Mouse (Mus musculus): Measurements from ENCODE around the gene Agpat1. TPM values are rescaled to one million over a fixed set of nuclear protein-coding genes. Genes with fewer than 3 reads are reported as not detected.

Agpat1 gene
- total RNA-seq, 2 experiments from 2014 or later, result 156 to 166 TPM

DNA sequence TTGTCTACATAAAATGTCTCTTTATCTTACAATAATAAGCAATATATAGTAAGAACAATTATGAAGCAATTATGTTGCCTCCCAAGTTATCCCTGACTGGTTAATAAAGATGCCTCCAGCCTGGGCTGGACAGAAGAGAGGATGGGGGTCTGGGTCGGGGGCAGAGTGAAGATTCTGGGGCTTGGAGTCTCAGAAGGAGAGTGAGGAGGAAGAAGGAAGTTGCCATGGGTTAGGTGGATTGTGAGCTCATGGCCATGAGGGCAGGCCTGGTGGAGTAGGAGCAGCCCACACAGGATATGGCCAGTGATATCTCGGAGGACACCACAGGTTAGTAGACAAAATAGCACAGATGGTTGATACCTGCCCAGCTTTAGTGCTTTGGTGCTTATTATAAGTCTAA lies 54.1 kb downstream of the Agpat1 start:
- DNase-seq (ENCODE audit: extremely low spot score in 1 of 2, low spot score in 2 of 2), result no peak
- no peak overlapping the region for H3K27ac ChIP-seq
- intact Hi-C loops (cut with DNase I), result no loop called here
- H3K4me3 ChIP-seq, result no peak overlapping the region
- no peak for TF ChIP-seq CTCF (IDR thresholded peaks at IDR 0.05)

DNA sequence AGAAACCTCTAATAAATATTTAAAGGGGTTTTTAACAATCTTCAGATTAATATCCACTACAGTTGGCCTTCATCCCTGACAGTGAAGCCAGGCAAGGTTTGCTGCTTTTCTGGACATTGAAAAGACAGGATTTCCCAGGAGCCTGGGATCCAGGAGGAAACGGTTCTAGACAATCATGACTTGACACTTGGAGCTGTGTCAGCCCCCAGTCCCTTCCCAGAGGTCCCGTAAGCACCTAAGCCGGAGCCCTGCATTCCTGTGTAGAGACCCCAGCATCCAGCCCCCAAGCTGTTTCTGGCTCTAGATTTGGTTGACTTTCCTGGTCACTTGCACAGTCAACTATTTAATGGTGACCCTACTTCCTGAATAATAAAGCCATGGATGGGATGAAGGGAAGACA lies 54.5 kb downstream of the Agpat1 start:
- DNase-seq (ENCODE audit: extremely low spot score in 1 of 2, low spot score in 2 of 2), result no peak
- no peak overlapping the region for H3K27ac ChIP-seq
- no peak for TF ChIP-seq CTCF (IDR thresholded peaks at IDR 0.05)
- intact Hi-C loops (cut with DNase I), result no loop called here
- H3K4me3 ChIP-seq, result no peak overlapping the region

DNA sequence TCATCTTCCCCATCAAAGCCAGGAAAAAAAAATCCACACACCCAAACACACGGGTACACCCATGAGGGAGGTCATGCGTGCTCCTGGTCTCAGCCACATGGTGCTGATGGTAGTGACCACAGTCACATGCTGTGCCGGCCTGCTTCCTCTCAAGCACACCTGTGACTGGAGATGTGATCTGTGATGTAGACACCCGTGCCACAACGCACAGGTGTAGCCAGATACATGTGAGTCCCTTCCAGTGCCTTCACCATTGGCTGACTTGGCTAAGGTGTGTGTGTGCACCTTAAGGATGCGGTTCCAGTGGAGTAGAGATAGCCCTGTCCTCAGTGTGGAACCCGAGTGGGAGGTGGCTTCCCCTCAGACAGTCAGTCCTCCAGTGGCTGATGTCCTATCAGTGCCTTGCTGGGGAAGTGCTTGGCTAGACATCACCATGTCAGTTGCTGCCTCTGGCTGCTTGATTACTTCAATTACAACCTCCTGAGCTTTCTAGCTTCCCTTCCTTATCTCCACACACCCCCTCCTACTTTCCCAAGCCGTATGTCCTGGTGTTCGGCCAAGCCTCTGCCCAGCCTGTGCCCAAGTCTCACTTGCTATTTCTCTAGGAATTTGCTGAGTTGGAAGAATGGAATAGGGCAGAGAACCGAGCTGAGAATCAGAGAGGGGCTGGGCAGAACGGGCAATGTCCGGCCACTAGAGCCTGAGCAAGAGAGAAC lies 55.3 kb downstream of the Agpat1 start:
- intact Hi-C loops (cut with DNase I), result no loop called here
- TF ChIP-seq CTCF (IDR thresholded peaks at IDR 0.05), result no peak
- Histone ChIP-seq H3K27ac (no peak overlapping the region), H3K4me3 (no peak overlapping the region)
- no peak for DNase-seq (ENCODE audit: extremely low spot score in 1 of 2, low spot score in 2 of 2)

DNA sequence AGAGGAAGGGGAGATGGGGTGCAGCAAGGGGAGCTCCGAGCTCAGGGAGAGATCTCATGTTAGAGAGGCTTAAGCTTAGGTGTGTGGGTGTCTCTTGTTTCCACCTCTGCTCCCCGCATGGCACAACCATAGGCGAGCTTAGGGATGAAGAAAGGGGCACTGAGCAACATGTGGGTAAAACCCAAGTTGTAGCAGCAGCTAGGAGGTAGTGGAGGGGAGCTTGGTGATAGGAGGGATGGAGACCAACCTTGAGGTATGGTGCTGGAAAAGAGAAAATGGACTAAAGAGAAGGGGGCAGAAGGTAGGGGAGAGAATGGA lies 55.8 kb downstream of the Agpat1 start:
- intact Hi-C loops (cut with DNase I), result no loop called here
- H3K4me3 ChIP-seq, result no peak overlapping the region
- H3K27ac ChIP-seq, result no peak overlapping the region
- TF ChIP-seq CTCF (IDR thresholded peaks at IDR 0.05), result no peak
- no peak for DNase-seq (ENCODE audit: extremely low spot score in 1 of 2, low spot score in 2 of 2)

DNA sequence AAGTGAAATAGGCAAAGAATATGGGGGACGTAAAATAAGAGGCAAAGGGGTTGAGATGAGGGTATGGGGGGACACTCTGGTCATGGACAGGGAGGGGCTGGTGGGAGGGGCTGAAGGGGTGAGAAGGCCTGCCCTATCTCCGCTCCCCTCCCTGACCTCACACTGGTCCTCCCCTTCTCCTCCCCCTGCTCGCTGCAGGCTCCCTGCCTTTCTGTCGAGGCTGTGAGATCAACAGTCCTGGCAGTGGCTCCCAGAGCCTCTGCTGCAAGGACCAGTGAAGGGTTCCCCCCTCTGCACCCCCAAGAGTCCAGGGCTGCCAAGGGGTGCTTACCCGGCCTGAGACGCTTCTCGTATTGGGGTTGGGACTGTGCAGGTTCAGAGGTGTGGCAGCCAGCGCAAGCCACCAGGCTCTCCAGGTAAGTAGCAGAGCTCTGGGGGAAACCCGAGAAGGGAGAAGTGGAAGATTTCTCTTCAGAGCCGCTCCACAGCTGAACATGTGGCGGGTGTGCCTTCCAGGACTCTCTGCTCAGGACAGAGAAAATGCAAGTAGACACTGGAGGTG lies 56.3 kb downstream of the Agpat1 start:
- TF ChIP-seq CTCF (IDR thresholded peaks at IDR 0.05), result no peak
- Histone ChIP-seq H3K27ac (no peak overlapping the region), H3K4me3 (no peak overlapping the region)
- intact Hi-C loops (cut with DNase I), result no loop called here
- DNase-seq (ENCODE audit: extremely low spot score in 1 of 2, low spot score in 2 of 2), result no peak

DNA sequence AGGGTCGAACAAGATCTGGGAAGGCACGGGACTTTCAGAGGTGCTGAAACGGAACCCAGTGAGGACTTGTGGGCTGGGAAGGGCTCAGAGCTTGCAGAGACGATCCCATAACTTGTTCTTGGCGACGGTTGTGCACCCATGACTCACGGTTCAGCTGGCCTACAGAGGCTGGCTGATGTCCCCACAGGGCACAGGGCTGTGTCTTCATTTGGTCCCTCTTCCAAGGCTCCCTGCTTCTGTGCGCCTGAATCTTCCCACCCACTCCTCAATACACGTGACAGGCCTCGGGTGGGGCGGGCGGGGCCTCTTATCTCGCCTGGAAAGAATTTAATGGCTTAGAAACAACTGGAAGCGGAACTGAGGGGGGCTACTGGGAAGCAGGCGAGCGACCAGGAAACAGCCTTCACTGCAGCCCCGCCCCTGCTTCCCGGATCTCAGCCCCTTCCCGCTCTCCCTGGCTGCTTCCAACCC lies 57.1 kb downstream of the Agpat1 start:
- peak overlapping the region; percentile 16; the same call in 1 of the 2 replicates for H3K4me3 ChIP-seq
- TF ChIP-seq CTCF (IDR thresholded peaks at IDR 0.05), result no peak
- no peak for DNase-seq (ENCODE audit: extremely low spot score in 1 of 2, low spot score in 2 of 2)
- intact Hi-C loops (cut with DNase I), result no loop called here
- H3K27ac ChIP-seq, result no peak overlapping the region

DNA sequence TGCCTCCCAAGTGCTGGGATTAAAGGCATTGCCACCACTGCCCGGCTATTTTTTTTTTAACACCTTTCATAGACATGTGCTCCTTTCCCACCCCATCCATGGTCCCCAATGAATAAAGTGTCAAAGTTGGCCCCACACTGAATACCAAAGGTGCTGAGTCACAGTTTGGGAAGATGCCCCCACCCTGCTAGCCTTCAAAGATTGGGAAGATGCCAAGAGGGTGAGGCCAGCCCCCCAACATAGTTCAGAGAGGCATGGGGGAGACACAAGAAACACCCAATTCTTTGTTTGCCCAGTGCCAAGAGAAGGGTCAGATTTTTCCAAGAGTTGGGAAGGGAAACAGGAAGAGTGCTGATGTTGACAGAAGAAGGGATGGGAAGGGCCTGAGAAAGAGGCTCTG lies 58.4 kb downstream of the Agpat1 start:
- TF ChIP-seq CTCF (IDR thresholded peaks at IDR 0.05), result no peak
- no peak overlapping the region for H3K4me3 ChIP-seq
- DNase-seq (ENCODE audit: extremely low spot score in 1 of 2, low spot score in 2 of 2), result no peak
- intact Hi-C loops (cut with DNase I), result no loop called here
- no peak overlapping the region for H3K27ac ChIP-seq

DNA sequence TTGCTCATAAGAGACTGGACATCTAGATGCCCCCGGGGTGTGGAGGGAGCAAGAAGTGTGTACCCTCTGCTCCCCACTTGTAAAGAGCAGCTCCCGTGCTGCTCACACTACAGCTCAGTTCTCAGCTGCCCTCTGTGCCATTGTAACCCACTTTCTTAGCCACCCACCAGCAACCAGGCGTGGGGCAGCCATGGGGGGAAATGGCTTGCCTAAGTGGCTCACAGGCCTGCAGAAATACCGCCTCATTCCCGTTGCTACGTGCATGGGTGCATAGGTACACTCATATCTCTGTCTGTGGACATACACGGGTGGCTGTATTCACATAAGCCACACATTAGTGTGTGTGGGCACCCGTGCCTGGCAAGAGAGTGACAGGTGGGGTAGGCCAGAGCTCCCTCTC lies 58.9 kb downstream of the Agpat1 start:
- Histone ChIP-seq H3K4me3 (no peak overlapping the region), H3K27ac (no peak overlapping the region)
- intact Hi-C loops (cut with DNase I), result no loop called here
- TF ChIP-seq CTCF (IDR thresholded peaks at IDR 0.05), result no peak
- DNase-seq (ENCODE audit: extremely low spot score in 1 of 2, low spot score in 2 of 2), result no peak

Other genes starting within 250 kb of the Agpat1 start
- gene Btnl2, start 249.4 kb upstream of the Agpat1 start, total RNA-seq (2021), result under 1 TPM; 0.65 to 0.68 TPM
- gene Btnl1, start 227.1 kb upstream of the Agpat1 start, total RNA-seq (2021), result not detected
- 1 to 10 TPM; 2.5 to 4.4 TPM for gene BC051142, start 205.4 kb upstream of the Agpat1 start, total RNA-seq (2021)
- not detected for gene Btnl4, start 126.9 kb upstream of the Agpat1 start, total RNA-seq (2021)
- gene Btnl6, start 86.9 kb upstream of the Agpat1 start, total RNA-seq (2021), result not detected
- 10 to 100 TPM in 1 of 2 experiments, 1 to 10 TPM in 1; 9.1 to 18.3 TPM for gene Notch4, start 40.0 kb upstream of the Agpat1 start, total RNA-seq (2021)
- gene Gpsm3, start 14.5 kb upstream of the Agpat1 start, total RNA-seq (2021), result 1 to 10 TPM; 1.8 to 3.3 TPM
- 10 to 100 TPM; 49.6 to 68.5 TPM for gene Pbx2, start 13.0 kb upstream of the Agpat1 start, total RNA-seq (2021)
- gene Ager, start 6.4 kb upstream of the Agpat1 start, total RNA-seq (2021), result 1 to 10 TPM in 1 of 2 experiments, under 1 TPM in 1; 0.47 to 1.2 TPM
- 10 to 100 TPM; 70.7 to 71.5 TPM for gene Rnf5, start 572 bp upstream of the Agpat1 start, total RNA-seq (2021)
- gene Egfl8, start 11.7 kb downstream of the Agpat1 start, total RNA-seq (2021), result 1 to 10 TPM; 2.9 to 3.5 TPM
- 10 to 100 TPM; 47.3 to 48.6 TPM for gene Ppt2, start 24.2 kb downstream of the Agpat1 start, total RNA-seq (2021)
- gene Prrt1, start 25.3 kb downstream of the Agpat1 start, total RNA-seq (2021), result 100 to 1,000 TPM; 172 to 205 TPM
- 10 to 100 TPM; 10.9 to 16.9 TPM for gene Fkbpl, start 40.5 kb downstream of the Agpat1 start, total RNA-seq (2021)
- 10 to 100 TPM; 64.3 to 66.4 TPM for gene Atf6b, start 42.9 kb downstream of the Agpat1 start, total RNA-seq (2021)
- 1 to 10 TPM; 1.5 to 2.4 TPM for gene Tnxb, start 66.3 kb downstream of the Agpat1 start, total RNA-seq (2021)
- 10 to 100 TPM; 10.8 to 11.2 TPM for gene C4b, start 139.6 kb downstream of the Agpat1 start, total RNA-seq (2021)
- gene Cyp21a1, start 200.3 kb downstream of the Agpat1 start, total RNA-seq (2021), result not detected
- 10 to 100 TPM; 54.8 to 61.5 TPM for gene Stk19, start 232.7 kb downstream of the Agpat1 start, total RNA-seq (2021)
- 10 to 100 TPM; 33.6 to 41.4 TPM for gene Dxo, start 232.8 kb downstream of the Agpat1 start, total RNA-seq (2021)
- gene Skiv2l, start 245.9 kb downstream of the Agpat1 start, total RNA-seq (2021), result 10 to 100 TPM; 70.1 to 70.4 TPM
- gene Nelfe, start 246.1 kb downstream of the Agpat1 start, total RNA-seq (2021), result 10 to 100 TPM; 35.3 to 40.3 TPM

Measured in left cerebral cortex, adult 2 months (tissue).